Mouse (Mus musculus): ENCODE measurements around the gene Mark1. TPM values are rescaled to one million over a fixed set of nuclear protein-coding genes. Genes with fewer than 3 reads are reported as not detected.
A peak's percentile ranks its signal among the peaks of the same experiment; 100 is the strongest.

The Mark1 gene
- polyA plus RNA-seq, 1 experiment = not detected

GRCm38 (mm10) chr1:184922824-184923223 is 76.5 kb downstream of the Mark1 start:
- TF ChIP-seq TCF3 (IDR thresholded peaks at IDR 0.05; ENCODE audit: insufficient read length, low read depth) (peak; percentile 91), CEBPB (IDR thresholded peaks at IDR 0.05; ENCODE audit: insufficient read depth, poor library complexity, severe bottlenecking) (no peak), MYOG (IDR thresholded peaks at IDR 0.05; ENCODE audit: control insufficient read depth in 1 of 3, insufficient read depth in 1 of 3, insufficient read length in 2 of 3, low read depth in 2 of 3) (peak in 2 of 3 experiments; percentile 15 to 63), TCF12 (IDR thresholded peaks at IDR 0.05; ENCODE audit: insufficient read depth, poor library complexity, severe bottlenecking) (peak; percentile 80), POLR2AphosphoS2 (IDR thresholded peaks at IDR 0.05; ENCODE audit: insufficient read length, low read depth) (no peak), MYOD1 (IDR thresholded peaks at IDR 0.05; ENCODE audit: control insufficient read depth in 1 of 3, insufficient read length in 2 of 3, low read depth in 2 of 3) (peak; percentile 93 to 100 (median 100))
- Histone ChIP-seq H3K4me3 (no peak overlapping the region), H3ac (ENCODE audit: control insufficient read depth, insufficient read length) (no peak overlapping the region), H3K79me2 (ENCODE audit: control insufficient read depth, insufficient read depth) (no peaks in the 10 kb centered on the region), H3K36me3 (ENCODE audit: control insufficient read depth, insufficient read depth) (no peaks in the 10 kb centered on the region), H3K4me2 (ENCODE audit: low read depth) (peak overlapping the region; percentile 84), H3K27me3 (ENCODE audit: control insufficient read depth, insufficient read depth, insufficient read length) (no peaks in the 10 kb centered on the region)

DNA sequence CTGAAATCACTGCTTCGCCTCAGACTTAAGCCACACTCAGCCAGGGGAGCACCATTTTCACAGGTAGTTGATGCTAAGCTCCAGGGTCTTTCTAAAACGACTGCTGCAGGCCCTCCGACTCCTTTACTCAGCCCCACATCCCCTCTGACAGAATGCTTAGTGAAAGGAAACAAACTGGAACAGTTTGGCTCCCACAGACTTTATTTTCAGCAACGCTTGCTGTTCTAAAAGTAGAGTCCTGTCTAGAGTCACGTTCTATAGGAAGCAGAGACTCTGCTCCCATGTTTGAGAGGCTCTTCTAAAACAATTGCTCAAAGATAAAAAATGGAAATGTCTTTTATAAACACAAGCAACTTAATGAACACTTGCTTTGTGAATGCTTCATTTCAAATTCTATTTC is 79.3 kb downstream of the Mark1 start:
- H3K27me3 ChIP-seq (ENCODE audit: control insufficient read depth, insufficient read depth, insufficient read length) = no peaks in the 10 kb centered on the region
- no peak overlapping the region for H3ac ChIP-seq (ENCODE audit: control insufficient read depth, insufficient read length)
- TF ChIP-seq SRF (IDR thresholded peaks at IDR 0.05; ENCODE audit: control insufficient read depth, insufficient read length, low read depth) (no peak), MAX (IDR thresholded peaks at IDR 0.05; ENCODE audit: low read depth) (no peak), TCF12 (IDR thresholded peaks at IDR 0.05; ENCODE audit: insufficient read depth, poor library complexity, severe bottlenecking) (no peak), TCF3 (IDR thresholded peaks at IDR 0.05; ENCODE audit: insufficient read length, low read depth) (no peak), REST (IDR thresholded peaks at IDR 0.05; ENCODE audit: insufficient read depth, insufficient read length) (no peak), CEBPB (IDR thresholded peaks at IDR 0.05; ENCODE audit: insufficient read depth, poor library complexity, severe bottlenecking) (no peak), MYOG (IDR thresholded peaks at IDR 0.05; ENCODE audit: control insufficient read depth in 1 of 3, insufficient read depth in 1 of 3, insufficient read length in 2 of 3, low read depth in 2 of 3) (no peak), POLR2A (IDR thresholded peaks at IDR 0.05; ENCODE audit: insufficient read length, low read depth) (no peak), MYOD1 (IDR thresholded peaks at IDR 0.05; ENCODE audit: control insufficient read depth in 1 of 3, insufficient read length in 2 of 3, low read depth in 2 of 3) (no peak), USF1 (IDR thresholded peaks at IDR 0.05; ENCODE audit: low read depth) (no peak), POLR2AphosphoS2 (IDR thresholded peaks at IDR 0.05; ENCODE audit: insufficient read length, low read depth) (no peak), E2F4 (IDR thresholded peaks at IDR 0.05; ENCODE audit: insufficient read depth) (no peak)
- H3K4me2 ChIP-seq (ENCODE audit: low read depth) = no peak overlapping the region
- no peaks in the 10 kb centered on the region for H3K36me3 ChIP-seq (ENCODE audit: control insufficient read depth, insufficient read depth)
- H3K79me2 ChIP-seq (ENCODE audit: control insufficient read depth, insufficient read depth) = no peaks in the 10 kb centered on the region
- no peak overlapping the region for H3K4me3 ChIP-seq

DNA sequence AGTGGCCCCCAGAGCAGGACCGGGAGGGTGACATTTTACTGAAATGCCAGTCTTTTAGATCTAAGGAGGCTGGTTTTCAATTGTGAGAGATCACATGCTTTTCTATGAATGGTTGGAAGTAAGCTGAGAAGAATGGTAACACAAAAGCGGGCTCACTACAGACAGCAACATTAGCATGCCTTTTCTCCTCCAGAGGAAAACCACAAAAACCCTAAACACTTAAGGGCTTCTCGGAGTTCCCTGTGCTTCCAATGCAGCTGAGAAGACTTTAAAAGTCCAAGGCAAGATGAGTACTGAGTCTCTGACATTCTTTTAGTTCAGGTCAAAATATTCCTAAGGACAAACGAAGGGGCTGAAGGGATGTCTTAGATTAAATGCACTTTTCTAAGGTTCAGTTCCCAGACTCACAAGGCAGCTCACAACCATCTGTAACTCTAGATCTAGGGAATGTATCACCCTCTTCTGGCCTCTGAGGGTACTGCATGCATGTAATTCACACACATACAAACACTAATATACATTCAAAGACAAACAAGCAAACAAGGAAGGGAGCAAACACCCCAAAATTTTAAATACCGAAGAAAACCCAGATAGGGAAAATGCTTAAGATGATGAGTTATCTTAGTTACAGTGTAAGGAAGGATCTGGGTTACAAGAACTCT is 81.0 kb downstream of the Mark1 start:
- Histone ChIP-seq H3K36me3 (ENCODE audit: control insufficient read depth, insufficient read depth) (no peaks in the 10 kb centered on the region), H3K27me3 (ENCODE audit: control insufficient read depth, insufficient read depth, insufficient read length) (no peaks in the 10 kb centered on the region), H3K4me3 (no peak overlapping the region), H3K4me2 (ENCODE audit: low read depth) (no peak overlapping the region), H3ac (ENCODE audit: control insufficient read depth, insufficient read length) (no peak overlapping the region), H3K79me2 (ENCODE audit: control insufficient read depth, insufficient read depth) (no peaks in the 10 kb centered on the region)
- no peak for TF ChIP-seq POLR2AphosphoS2 (IDR thresholded peaks at IDR 0.05; ENCODE audit: insufficient read length, low read depth)
- no peak for TF ChIP-seq POLR2A (IDR thresholded peaks at IDR 0.05; ENCODE audit: insufficient read length, low read depth)
- TF ChIP-seq SRF (IDR thresholded peaks at IDR 0.05; ENCODE audit: control insufficient read depth, insufficient read length, low read depth) = no peak
- TF ChIP-seq USF1 (IDR thresholded peaks at IDR 0.05; ENCODE audit: low read depth) = no peak
- TF ChIP-seq REST (IDR thresholded peaks at IDR 0.05; ENCODE audit: insufficient read depth, insufficient read length) = no peak
- TF ChIP-seq CEBPB (IDR thresholded peaks at IDR 0.05; ENCODE audit: insufficient read depth, poor library complexity, severe bottlenecking) = no peak
- no peak for TF ChIP-seq MYOG (IDR thresholded peaks at IDR 0.05; ENCODE audit: control insufficient read depth in 1 of 3, insufficient read depth in 1 of 3, insufficient read length in 2 of 3, low read depth in 2 of 3)
- TF ChIP-seq TCF12 (IDR thresholded peaks at IDR 0.05; ENCODE audit: insufficient read depth, poor library complexity, severe bottlenecking) = no peak

DNA sequence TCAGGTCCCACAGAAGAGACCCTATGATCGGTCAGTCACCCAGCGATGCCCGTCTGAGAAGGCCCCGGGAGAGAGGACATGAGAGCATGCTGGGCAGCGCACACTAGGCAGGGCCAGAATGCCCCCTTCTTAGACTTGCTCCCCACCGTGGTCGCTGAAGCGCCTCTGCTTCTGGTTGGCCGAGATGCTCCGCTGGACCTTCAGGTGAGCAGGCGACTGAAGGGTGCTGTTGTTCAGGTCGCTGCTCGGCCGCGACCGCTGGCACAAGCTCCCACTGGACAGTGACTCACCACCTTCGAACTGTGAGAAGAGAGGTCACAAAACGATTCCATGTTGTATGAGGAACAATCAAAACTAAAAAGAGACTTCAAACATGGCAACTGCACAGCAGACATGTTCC is 87.0 kb downstream of the Mark1 start:
- Histone ChIP-seq H3K4me3 (no peak overlapping the region), H3K36me3 (ENCODE audit: control insufficient read depth, insufficient read depth) (no peaks in the 10 kb centered on the region), H3K4me2 (ENCODE audit: low read depth) (peak overlapping the region; percentile 36), H3K79me2 (ENCODE audit: control insufficient read depth, insufficient read depth) (no peaks in the 10 kb centered on the region), H3K27me3 (ENCODE audit: control insufficient read depth, insufficient read depth, insufficient read length) (no peaks in the 10 kb centered on the region), H3ac (ENCODE audit: control insufficient read depth, insufficient read length) (no peak overlapping the region)
- TF ChIP-seq SRF (IDR thresholded peaks at IDR 0.05; ENCODE audit: control insufficient read depth, insufficient read length, low read depth) = no peak
- no peak for TF ChIP-seq MYOG (IDR thresholded peaks at IDR 0.05; ENCODE audit: control insufficient read depth in 1 of 3, insufficient read depth in 1 of 3, insufficient read length in 2 of 3, low read depth in 2 of 3)
- TF ChIP-seq POLR2AphosphoS2 (IDR thresholded peaks at IDR 0.05; ENCODE audit: insufficient read length, low read depth) = no peak
- TF ChIP-seq USF1 (IDR thresholded peaks at IDR 0.05; ENCODE audit: low read depth) = no peak
- no peak for TF ChIP-seq TCF3 (IDR thresholded peaks at IDR 0.05; ENCODE audit: insufficient read length, low read depth)
- TF ChIP-seq REST (IDR thresholded peaks at IDR 0.05; ENCODE audit: insufficient read depth, insufficient read length) = no peak
- no peak for TF ChIP-seq POLR2A (IDR thresholded peaks at IDR 0.05; ENCODE audit: insufficient read length, low read depth)

- H3K79me2 ChIP-seq (ENCODE audit: control insufficient read depth, insufficient read depth) = no peaks in the 10 kb centered on the region
- H3K27me3 ChIP-seq (ENCODE audit: control insufficient read depth, insufficient read depth, insufficient read length) = no peaks in the 10 kb centered on the region
- no peak for TF ChIP-seq MYOG (IDR thresholded peaks at IDR 0.05; ENCODE audit: control insufficient read depth in 1 of 3, insufficient read depth in 1 of 3, insufficient read length in 2 of 3, low read depth in 2 of 3)
- TF ChIP-seq REST (IDR thresholded peaks at IDR 0.05; ENCODE audit: insufficient read depth, insufficient read length) = no peak
- TF ChIP-seq POLR2A (IDR thresholded peaks at IDR 0.05; ENCODE audit: insufficient read length, low read depth) = no peak
- no peak for TF ChIP-seq USF1 (IDR thresholded peaks at IDR 0.05; ENCODE audit: low read depth)
- no peak for TF ChIP-seq MYOD1 (IDR thresholded peaks at IDR 0.05; ENCODE audit: control insufficient read depth in 1 of 3, insufficient read length in 2 of 3, low read depth in 2 of 3)
- no peak for TF ChIP-seq CEBPB (IDR thresholded peaks at IDR 0.05; ENCODE audit: insufficient read depth, poor library complexity, severe bottlenecking)
- no peak for TF ChIP-seq MAX (IDR thresholded peaks at IDR 0.05; ENCODE audit: low read depth)
- H3K36me3 ChIP-seq (ENCODE audit: control insufficient read depth, insufficient read depth) = no peaks in the 10 kb centered on the region
- no peak overlapping the region for H3K4me3 ChIP-seq
- H3K4me2 ChIP-seq (ENCODE audit: low read depth) = peak overlapping the region; percentile 36
- H3ac ChIP-seq (ENCODE audit: control insufficient read depth, insufficient read length) = no peak overlapping the region
Measured at GRCm38 (mm10) chr1:184911861-184912260, 87.5 kb downstream of the Mark1 start.

Data from myocyte (in vitro differentiated cells).